Mouse (Mus musculus): Measurements from ENCODE around the gene Aim2.

DNA sequence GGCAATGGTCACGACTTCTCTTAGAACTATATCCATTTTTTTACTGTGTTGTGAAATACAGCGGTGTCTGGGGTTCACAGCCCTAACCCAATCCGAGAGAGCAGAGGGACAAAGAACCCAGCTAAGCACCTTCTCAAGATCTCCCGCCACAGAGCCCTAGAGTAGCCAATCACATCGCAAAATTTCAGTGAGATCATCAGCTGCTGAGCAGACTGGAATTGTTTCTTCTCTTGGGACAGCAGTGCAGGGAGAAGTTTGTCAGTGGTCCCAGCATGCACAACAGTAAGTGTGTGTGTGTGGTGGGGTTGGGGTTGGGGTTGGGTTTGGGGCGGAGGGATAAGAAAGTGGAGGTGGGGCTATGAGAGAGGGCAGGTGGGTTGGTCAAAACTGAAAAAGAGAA, 733 bp upstream of the Aim2 start:
- TF ChIP-seq POLR2A (IDR thresholded peaks at IDR 0.05; ENCODE audit: low read depth, low read length), result no peak
- no peak for TF ChIP-seq CTCF (IDR thresholded peaks at IDR 0.05; ENCODE audit: extremely low read depth, insufficient read depth, insufficient read length, insufficient replicate concordance)

Data from spleen, adult 2 months (tissue).